Mouse (Mus musculus) hindbrain, embryonic 10.5 days (tissue): ENCODE measurements around the gene Zic4. TPM values are rescaled to one million over a fixed set of nuclear protein-coding genes. Genes with fewer than 3 reads are reported as not detected.

Source experiments
- DNase-seq: peaks from one replicate; pipeline ENCODE4 v3.0.0-alpha.2; 2017; ENCODE audit warnings: low spot score
- H3K27ac ChIP-seq: fragments of 300-500 bp; sonication (generic); 2 replicates; pipeline ENCODE4 v1.5.1; 2016; ENCODE audit warnings: mild to moderate bottlenecking, moderate library complexity
- H3K27me3 ChIP-seq: fragments of 300-500 bp; sonication (generic); 2 replicates; pipeline ENCODE4 v1.6.1; 2016; ENCODE audit warnings: mild to moderate bottlenecking; ENCODE audit not compliant: poor library complexity, insufficient read depth, severe bottlenecking
- H3K36me3 ChIP-seq: fragments of 300-500 bp; sonication (generic); 2 replicates; pipeline ENCODE4 v1.6.1; 2016; ENCODE audit warnings: mild to moderate bottlenecking, moderate library complexity
- H3K4me1 ChIP-seq: fragments of 300-500 bp; sonication (generic); replicated peaks from 2 replicates; pipeline ENCODE4 v1.6.1; 2016; ENCODE audit warnings: mild to moderate bottlenecking
- H3K4me3 ChIP-seq: fragments of 300-500 bp; sonication (generic); 2 replicates; pipeline ENCODE4 v1.5.1; 2016; ENCODE audit warnings: mild to moderate bottlenecking, moderate library complexity
- H3K9me3 ChIP-seq: fragments of 300-500 bp; sonication (generic); 2 replicates; pipeline ENCODE4 v1.6.1; 2016; ENCODE audit warnings: mild to moderate bottlenecking, moderate library complexity
- WGBS: fragments of 180-500 bp; shearing (Covaris S2); methylation state at CpG from one replicate; pipeline ENCODE4 v1.1.7; 2016; 5-methylcytosine and 5-hydroxymethylcytosine counted together
- polyA plus RNA-seq: library from polyadenylated mRNA; unstranded; fragments of >200 nt; fragmentation: Nextera tagmentation; extraction: Ambion mirVana; gene quantifications from 2 replicates; pipeline ENCODE4 v1.2.1, GENCODE M21; 2016

Gene Zic4
- polyA plus RNA-seq, 1 experiment from 2014 or later: 19.8 TPM

DNA sequence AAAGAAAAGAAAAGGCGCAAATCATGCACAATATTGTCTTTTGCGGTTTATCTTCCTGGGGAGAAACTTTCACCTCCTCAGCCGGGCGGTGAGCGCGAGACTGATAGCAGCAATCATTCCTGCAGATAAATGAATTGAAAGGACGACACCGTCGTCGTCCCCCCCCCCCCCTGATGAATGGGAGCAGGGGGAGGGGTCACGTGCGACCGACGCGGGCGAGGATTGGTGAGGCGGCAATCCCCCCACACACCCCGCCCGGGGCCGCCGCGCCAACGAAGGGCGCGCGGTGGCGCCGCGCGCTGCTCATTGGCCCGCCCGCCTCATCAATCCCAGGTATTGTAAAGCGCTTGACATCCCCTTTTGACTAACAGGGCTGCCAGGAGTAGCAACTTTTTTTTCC lies 3.5 kb downstream of the Zic4 start, which contains the start of gene Zic1:
Zic1 (minus strand) TSS at position 147 of the 400 bp plus-strand sequence.
- Histone ChIP-seq H3K9me3 (no peaks in the 10 kb centered on the region), H3K27me3 (peaks cover 100% of the 10 kb centered on the region), H3K36me3 (peaks cover 31% of the 10 kb centered on the region), H3K27ac (peak within 1 kb of the TSS; percentile 94), H3K4me3 (peak within 1 kb of the TSS; percentile 69), H3K4me1 (peaks cover 42% of the 10 kb centered on the region)
- WGBS: under 1% methylated on average over 33 of the region's 33 CpGs
- DNase-seq: peak; percentile 86

DNA sequence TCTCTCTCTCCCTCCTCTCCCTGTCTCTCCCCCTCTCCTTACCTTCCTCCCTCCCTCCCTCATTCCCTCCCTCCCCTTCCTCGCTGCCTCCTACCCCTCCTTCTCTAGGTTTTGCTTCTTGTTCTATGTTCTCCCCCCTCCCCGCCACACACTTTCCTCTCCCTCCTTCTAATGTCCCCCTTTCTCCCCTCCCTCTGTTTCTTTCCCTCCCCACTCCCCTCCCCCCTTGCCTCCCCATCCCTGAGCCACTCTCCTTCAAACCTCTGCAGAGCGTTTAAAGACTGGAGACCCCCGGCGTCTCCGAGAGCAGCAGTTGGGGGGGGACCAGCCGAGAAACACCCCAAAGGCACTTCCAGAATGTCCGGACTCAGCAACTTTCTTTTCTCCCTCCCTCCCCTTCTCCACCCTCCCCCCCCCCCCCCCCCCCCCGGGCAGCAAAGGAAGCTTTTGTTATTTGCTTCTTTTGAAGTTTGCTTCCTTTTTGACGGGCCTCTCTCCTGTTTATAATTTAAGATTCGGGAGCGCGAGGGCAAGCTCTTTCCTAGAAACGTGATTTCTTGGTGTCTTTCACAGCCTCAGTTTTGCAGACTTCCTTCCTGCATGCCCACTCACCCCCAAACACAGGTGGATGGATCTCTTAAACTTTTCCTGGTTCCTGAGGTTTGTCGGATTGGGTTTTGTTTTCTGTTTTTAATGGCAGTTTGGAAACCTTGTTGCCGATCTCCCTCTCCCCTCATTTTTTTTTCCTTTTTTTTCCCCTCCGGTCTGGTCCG lies 4.2 kb downstream of the Zic4 start:
- Histone ChIP-seq H3K4me1 (peaks cover 50% of the 10 kb centered on the region), H3K36me3 (peaks cover 27% of the 10 kb centered on the region), H3K9me3 (no peaks in the 10 kb centered on the region), H3K4me3 (peak overlapping the region; percentile 69), H3K27ac (peak overlapping the region; percentile 94), H3K27me3 (peaks cover 100% of the 10 kb centered on the region)
- under 1% methylated on average over 18 of the region's 18 CpGs for WGBS
- peak; percentile 64 for DNase-seq

DNA sequence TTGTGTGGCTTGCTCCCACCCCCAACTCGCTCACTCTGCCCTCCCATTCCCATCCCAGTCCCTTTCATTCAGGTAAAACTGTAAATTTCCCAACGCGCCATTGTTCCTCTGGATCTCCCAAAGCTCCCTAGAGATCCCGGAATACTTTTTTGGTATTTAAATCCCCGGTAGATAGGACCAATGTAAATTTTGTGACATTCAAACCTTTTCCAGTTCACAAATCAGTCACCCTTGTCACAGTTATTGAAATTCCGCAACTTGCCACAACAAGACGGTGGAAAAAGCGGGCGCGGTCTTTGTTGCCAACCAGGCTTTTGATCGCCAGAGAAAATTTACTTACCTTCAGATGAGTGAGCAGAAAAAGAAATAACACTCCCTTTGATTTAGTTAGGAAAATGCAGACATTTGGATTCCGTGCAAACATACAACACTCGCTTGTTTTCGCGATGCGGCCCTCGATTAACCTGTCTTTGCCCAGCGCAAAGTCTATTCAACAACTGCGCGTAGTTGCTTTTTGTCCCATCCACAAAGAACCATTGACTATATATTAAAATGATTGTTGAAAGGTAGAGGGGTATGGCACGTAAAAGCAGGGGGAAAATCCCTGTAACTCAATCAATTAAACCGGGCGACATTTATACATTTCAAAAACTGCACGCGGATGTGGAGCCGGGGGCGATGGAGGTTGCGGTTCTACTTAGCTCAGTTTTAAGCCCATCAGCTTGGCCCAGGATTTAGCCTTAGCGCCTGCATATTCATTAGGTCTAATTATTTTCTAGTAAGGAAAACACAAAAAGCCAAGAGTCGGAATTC lies 5.0 kb downstream of the Zic4 start:
- no peaks in the 10 kb centered on the region for H3K9me3 ChIP-seq
- peaks cover 100% of the 10 kb centered on the region for H3K27me3 ChIP-seq
- peak; percentile 43 for DNase-seq
- whole genome bisulfite sequencing: under 1% methylated on average over 30 of the region's 30 CpGs
- peak overlapping the region; percentile 94 for H3K27ac ChIP-seq
- peaks cover 48% of the 10 kb centered on the region for H3K4me1 ChIP-seq
- H3K4me3 ChIP-seq: peak overlapping the region; percentile 69
- peaks cover 19% of the 10 kb centered on the region for H3K36me3 ChIP-seq

DNA sequence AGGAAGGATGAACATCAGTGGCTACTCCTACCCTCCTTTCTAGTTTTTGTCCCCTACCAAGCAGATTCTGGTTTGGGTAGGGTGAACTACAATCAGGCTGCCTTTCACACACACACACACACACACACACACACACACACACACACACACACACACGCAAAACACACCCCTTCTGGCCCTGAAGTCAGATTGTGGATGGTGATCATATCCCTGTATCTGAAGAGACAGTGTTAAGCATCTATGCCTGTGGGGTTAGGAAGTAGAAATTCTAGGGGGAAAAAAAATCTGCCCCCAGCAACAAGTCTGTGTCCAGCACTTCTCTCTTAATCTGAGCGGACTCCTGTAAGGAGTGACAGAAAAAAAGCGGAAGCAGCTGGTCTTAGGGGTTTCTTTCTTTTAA lies 5.9 kb downstream of the Zic4 start:
- peak overlapping the region; percentile 94 for H3K27ac ChIP-seq
- DNase-seq: peak; percentile 46
- H3K4me1 ChIP-seq: peaks cover 47% of the 10 kb centered on the region
- H3K9me3 ChIP-seq: no peaks in the 10 kb centered on the region
- H3K4me3 ChIP-seq: peak overlapping the region; percentile 69
- H3K27me3 ChIP-seq: peaks cover 100% of the 10 kb centered on the region
- WGBS: 2% methylated on average over 3 of the region's 3 CpGs
- peaks cover 12% of the 10 kb centered on the region for H3K36me3 ChIP-seq

DNA sequence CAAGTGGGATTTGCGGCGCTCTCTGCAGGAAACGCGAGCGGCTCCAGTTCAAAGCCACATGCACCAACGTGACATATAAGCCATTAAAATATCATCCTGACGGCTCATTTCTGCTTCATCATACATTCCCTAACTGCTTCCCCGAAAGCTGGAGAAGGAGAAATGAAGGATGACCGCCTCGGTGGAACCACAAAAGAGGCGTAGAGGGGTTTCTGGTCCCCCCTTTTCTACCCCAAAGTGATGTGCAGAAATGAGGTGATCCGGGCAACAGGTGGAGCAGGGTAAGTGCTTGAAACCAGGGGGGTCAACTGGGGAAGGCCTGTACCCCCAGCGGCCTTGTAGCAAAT lies 6.7 kb downstream of the Zic4 start:
- Histone ChIP-seq H3K4me1 (peaks cover 47% of the 10 kb centered on the region), H3K9me3 (no peaks in the 10 kb centered on the region), H3K36me3 (peaks cover 6% of the 10 kb centered on the region), H3K4me3 (peak overlapping the region; percentile 69), H3K27ac (peak overlapping the region; percentile 94), H3K27me3 (peaks cover 100% of the 10 kb centered on the region)
- 4% methylated on average over 13 of the region's 13 CpGs for WGBS
- DNase-seq: peak; percentile 34

DNA sequence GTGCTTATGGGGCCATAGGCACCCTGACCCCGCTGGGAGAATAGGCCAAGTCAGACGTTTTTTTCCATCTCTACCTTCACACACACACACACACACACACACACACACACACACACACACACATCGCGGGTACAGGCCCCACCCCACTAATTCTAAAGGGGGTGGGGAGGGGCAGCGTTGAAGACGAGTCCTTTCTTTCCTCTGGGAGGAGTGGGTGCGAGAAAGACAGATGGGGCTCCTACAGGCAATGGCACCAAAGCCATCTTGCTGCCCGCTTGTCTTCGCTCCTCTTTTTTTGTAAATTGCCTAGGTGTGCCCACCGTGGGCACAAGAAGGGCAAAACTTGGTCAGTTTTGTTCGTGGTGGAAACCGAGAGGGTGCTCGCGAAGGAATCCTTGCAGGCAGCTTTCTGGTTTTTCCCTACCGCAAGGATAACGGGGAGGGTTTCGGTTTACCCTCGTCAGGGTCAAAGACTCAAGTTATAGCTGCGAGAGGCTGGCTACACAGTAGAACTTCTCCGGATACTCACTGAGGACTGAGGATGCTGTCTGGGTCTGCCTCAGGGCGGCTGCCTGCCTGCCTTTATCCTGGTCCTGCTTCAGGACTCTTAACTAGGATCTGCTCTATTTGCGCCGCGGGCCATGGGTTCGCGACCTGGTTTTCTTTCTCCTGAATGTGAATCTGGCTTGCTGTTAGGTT lies 7.2 kb downstream of the Zic4 start:
- H3K27ac ChIP-seq: peak overlapping the region; percentile 94
- H3K4me3 ChIP-seq: peak overlapping the region; percentile 69
- peak; percentile 42 for DNase-seq
- no peaks in the 10 kb centered on the region for H3K9me3 ChIP-seq
- H3K36me3 ChIP-seq: peaks cover under 1% of the 10 kb centered on the region; the same call in 1 of the 2 replicates
- peaks cover 100% of the 10 kb centered on the region for H3K27me3 ChIP-seq
- WGBS: 3% methylated on average over 26 of the region's 26 CpGs
- H3K4me1 ChIP-seq: peaks cover 44% of the 10 kb centered on the region

DNA sequence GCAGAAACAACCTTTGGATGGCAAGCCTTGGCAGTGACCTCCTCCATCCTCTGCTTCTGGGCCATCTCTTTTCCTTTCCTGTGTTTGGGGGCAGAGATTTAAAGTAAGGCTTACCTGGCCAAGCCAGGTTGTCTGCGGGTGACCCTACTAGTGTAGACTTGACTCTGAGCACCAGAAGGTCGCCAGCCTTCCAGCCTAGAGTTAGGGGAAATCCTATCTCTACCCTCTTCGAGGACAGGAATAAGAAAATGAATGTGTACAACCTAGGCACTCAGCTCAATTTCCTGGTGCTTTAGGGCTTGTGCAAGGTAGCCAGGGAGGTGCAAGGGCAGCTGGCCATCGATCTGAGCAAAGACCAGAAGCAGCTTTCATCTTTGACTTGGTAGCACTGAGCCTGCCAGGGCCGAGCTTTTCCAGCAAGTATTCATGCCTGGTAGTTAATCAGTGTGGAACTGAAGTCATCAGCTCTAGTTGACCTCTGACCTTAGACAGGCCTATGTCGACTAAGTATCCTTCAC lies 8.0 kb downstream of the Zic4 start:
- Histone ChIP-seq H3K27me3 (peaks cover 100% of the 10 kb centered on the region), H3K4me3 (peak overlapping the region; percentile 69), H3K9me3 (no peaks in the 10 kb centered on the region), H3K27ac (peak overlapping the region; percentile 94), H3K36me3 (no peaks in the 10 kb centered on the region), H3K4me1 (peaks cover 40% of the 10 kb centered on the region)
- peak; percentile 27 for DNase-seq
- 9% methylated on average over 6 of the region's 6 CpGs for WGBS

DNA sequence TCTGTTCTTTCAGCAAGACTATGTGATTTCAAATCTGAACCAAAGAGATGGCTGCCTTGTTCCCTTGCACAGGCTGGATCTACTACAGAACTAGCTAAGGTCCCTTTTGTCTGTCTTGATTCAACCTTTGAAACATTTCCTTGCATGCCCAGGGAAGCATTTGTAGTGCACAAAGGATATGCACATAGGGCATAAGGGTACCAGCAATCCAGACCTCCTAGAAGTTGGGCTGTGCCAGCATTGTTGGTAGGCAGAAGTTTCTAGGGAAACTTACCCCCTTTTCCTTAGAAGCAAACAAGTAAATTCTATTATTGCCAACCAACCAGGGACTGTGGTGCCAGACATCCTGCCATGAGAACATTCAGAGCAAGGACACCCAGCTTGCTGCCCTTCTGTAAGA lies 8.8 kb downstream of the Zic4 start:
- Histone ChIP-seq H3K4me1 (peaks cover 39% of the 10 kb centered on the region), H3K4me3 (no peak overlapping the region; the same call in 1 of the 2 replicates), H3K27me3 (peaks cover 100% of the 10 kb centered on the region), H3K27ac (0 out of 2 replicates have a peak overlapping the region, but pooled peaks have one; percentile 9), H3K36me3 (no peaks in the 10 kb centered on the region), H3K9me3 (no peaks in the 10 kb centered on the region)
- peak; percentile 6 for DNase-seq

DNA sequence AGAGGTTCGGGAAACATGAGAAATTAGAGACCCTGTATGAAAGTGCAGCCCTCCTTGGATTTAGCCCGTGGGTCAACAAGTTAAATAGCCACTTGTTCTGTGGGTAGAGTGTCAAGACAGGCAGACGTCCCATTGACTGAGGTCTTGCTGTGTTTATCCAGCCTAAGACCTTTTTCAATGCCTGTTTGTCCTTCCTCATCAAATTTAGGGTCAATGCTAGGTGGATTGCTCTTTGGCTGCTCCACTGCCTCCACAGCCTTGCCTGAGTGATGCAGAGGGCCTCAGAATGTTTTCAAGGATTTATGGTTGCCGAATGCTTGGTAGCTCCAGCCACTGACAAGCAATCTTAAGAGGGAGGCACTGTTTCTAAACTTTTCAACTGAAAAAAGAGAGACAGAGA lies 9.4 kb downstream of the Zic4 start:
- no peak overlapping the region for H3K27ac ChIP-seq
- peaks cover 100% of the 10 kb centered on the region for H3K27me3 ChIP-seq
- H3K9me3 ChIP-seq: no peaks in the 10 kb centered on the region
- H3K36me3 ChIP-seq: no peaks in the 10 kb centered on the region
- peaks cover 37% of the 10 kb centered on the region for H3K4me1 ChIP-seq
- no peak overlapping the region for H3K4me3 ChIP-seq
- no peak for DNase-seq
- 18% methylated on average over 4 of the region's 4 CpGs for WGBS

DNA sequence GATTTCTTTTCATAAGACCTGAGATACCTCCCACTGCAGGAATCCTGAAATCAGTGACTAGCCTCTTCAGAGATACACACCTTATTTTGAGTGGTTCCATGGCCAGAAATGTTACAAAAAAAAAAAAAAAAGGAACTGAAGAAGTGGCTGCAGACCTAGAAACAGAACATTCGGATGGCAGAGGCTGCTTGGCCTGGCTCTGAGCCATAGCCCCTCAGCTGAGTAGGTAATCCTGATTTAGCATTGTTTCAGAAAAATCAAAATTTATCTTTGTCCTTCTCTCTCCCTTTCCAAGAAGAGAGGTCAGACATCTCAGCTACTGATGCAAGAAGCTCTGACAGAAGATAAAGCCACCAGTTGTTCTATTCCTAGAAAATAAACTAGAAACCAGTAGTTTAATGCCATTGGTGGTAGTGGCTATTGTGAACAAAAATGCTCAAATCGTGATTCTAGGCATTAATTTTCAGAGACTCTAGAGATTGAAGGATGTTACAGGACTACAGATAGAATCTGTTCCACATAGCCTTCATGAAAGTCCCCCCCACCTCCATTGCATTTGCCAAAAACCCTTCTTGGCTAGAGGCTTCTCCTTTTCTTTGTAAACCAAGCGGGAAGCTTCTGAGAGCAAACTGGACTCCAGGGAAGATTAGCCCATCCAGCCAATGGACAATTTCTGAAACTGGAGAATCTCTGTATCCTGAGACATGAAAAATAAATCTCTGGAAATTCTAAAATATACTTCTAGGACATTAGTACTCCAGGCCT lies 11.8 kb downstream of the Zic4 start:
- no peaks in the 10 kb centered on the region for H3K36me3 ChIP-seq
- H3K4me1 ChIP-seq: peaks cover 55% of the 10 kb centered on the region
- DNase-seq: peak; percentile 1
- WGBS: 29% methylated on average over 3 of the region's 3 CpGs
- peaks cover 100% of the 10 kb centered on the region for H3K27me3 ChIP-seq
- H3K4me3 ChIP-seq: no peak overlapping the region
- H3K27ac ChIP-seq: no peak overlapping the region
- no peaks in the 10 kb centered on the region for H3K9me3 ChIP-seq

DNA sequence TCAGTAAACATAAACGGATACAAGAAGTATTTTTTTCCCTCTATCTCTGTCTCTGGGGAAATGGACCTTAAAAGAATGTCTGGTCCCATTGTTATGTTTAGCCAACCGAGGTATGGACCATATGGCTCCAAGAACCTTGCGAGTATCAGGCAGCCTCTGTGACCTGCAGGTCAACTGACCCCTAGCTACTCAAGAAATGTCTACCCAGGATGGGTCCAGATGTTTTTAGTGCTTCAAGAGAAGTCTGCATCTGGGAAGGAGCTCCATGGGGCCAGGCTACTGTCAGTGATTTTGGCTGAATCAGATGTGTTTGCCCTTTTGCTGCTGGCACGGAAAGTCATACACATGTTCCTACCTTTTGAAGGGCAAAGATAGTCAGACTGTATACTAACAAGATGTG lies 12.5 kb downstream of the Zic4 start:
- H3K27me3 ChIP-seq: peaks cover 100% of the 10 kb centered on the region
- H3K4me1 ChIP-seq: peaks cover 53% of the 10 kb centered on the region
- H3K9me3 ChIP-seq: no peaks in the 10 kb centered on the region
- no peak overlapping the region for H3K27ac ChIP-seq
- no peak overlapping the region for H3K4me3 ChIP-seq
- no peaks in the 10 kb centered on the region for H3K36me3 ChIP-seq
- DNase-seq: peak; percentile 26
- 2% methylated on average over 4 of the region's 4 CpGs for WGBS
